Mouse (Mus musculus): ENCODE data around the gene Farsa. TPM values are rescaled to one million over a fixed set of nuclear protein-coding genes. Genes with fewer than 3 reads are reported as not detected.

Farsa gene
- 53.6 and 54.5 TPM in 2 replicates for polyA plus RNA-seq (2014; fragmentation: Nextera tagmentation; extraction: Ambion mirVana)

DNA sequence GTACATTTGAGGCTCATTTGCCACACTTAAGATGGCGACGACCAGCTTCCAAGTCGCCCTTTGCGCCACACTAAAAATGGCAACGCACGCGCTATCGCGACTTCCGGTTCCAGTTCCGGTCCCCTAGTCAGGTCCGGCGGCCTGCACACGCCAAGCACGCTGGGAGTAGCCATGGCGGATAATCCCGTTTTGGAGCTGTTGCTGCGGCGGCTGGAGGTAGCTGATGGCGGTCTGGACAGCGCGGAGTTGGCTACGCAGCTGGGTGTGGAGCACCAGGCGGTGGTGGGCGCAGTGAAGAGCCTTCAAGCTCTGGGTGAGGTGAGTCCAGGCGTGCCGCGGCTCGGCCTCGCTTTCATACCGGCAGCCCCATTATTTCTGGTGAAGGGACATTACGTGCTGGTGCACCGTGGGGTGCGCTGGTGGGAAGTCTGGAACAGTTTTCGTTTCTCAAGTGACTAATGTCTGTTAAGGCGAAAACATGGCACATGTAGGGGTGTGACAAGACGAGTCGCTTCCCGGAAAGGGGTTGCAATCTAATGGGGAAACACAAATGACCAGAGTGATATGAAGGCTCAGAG, at the start of gene Farsa:
Gene Farsa (plus strand): TSS at position 126 of the 578 bp plus-strand sequence.
- Histone ChIP-seq H3K4me1 (ENCODE audit: control insufficient read depth, insufficient read depth, low read length) (peaks cover 9% of the 10 kb centered on the region), H3K36me3 (ENCODE audit: control insufficient read depth, insufficient read depth, low read length) (peaks cover 12% of the 10 kb centered on the region), H3K27me3 (ENCODE audit: control insufficient read depth, insufficient read depth, low read length) (no peaks in the 10 kb centered on the region), H3K27ac (ENCODE audit: low read depth, low read length) (peak within 1 kb of the TSS; percentile 78), H3K9me3 (replicated peaks; ENCODE audit: control insufficient read depth, low read length) (no peaks in the 10 kb centered on the region), H3K4me2 (peak within 1 kb of the TSS; percentile 77), H3K4me3 (ENCODE audit: low read depth, low read length) (peak within 1 kb of the TSS; percentile 97), H3K9ac (ENCODE audit: low read depth, low read length) (peak within 1 kb of the TSS; percentile 96)
- under 1% methylated on average over 39 of the region's 39 CpGs for WGBS (ENCODE audit: insufficient replicate concordance)
- ATAC-seq (replicated peaks; ENCODE audit: insufficient number of reproducible peaks, low FRiP score, low TSS enrichment) = peak; percentile 77

DNA sequence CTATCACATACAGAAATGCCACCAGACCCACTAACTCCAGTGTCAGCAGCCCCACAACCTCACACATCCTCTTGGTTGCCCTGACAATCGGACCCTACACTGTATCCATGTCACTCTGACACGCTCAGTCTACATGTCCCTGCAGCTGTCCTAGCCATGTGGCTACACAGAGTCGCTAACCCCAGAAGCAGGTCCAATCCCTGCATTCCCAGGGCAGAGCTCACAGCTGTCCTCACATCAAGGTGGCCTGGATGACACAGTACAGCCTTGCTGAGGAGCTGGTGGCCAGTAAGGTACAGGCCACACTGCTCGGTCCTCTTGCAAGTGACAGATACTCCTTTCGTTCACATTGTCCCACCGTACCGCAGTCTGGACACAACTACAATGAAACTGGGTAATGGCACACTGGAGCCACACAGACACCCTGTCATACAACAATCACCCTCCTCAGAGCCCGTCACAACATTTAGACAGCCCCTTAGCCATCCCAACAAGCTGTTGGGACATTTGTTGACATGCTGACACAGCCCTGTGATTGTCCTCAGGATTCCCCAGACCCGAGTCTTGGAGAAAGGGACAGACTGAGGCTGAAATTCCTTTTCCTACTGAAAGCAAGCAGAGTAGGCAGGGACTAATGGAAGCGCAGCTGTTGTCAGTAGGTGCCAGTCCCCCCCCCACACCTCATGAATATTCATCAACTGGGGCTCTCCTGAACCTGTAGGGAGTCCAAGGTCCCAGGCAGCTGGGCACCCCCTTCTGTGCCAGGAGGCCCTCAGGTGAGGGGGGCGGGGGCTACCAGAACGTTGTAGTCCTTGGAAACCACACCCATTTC, 47.5 kb upstream of the Farsa start:
- ATAC-seq (replicated peaks; ENCODE audit: insufficient number of reproducible peaks, low FRiP score, low TSS enrichment) = 0 out of 2 replicates have a peak, but pooled peaks have one; percentile 39
- Histone ChIP-seq H3K4me3 (ENCODE audit: low read depth, low read length) (no peak overlapping the region), H3K4me1 (ENCODE audit: control insufficient read depth, insufficient read depth, low read length) (peaks cover 3% of the 10 kb centered on the region; the same call in 1 of the 2 replicates), H3K36me3 (ENCODE audit: control insufficient read depth, insufficient read depth, low read length) (no peaks in the 10 kb centered on the region), H3K27me3 (ENCODE audit: control insufficient read depth, insufficient read depth, low read length) (peaks cover 44% of the 10 kb centered on the region), H3K27ac (ENCODE audit: low read depth, low read length) (no peak overlapping the region), H3K9me3 (replicated peaks; ENCODE audit: control insufficient read depth, low read length) (0 out of 2 replicates have a peak, but pooled peaks cover 4% of the 10 kb centered on the region), H3K4me2 (no peak overlapping the region), H3K9ac (ENCODE audit: low read depth, low read length) (no peak overlapping the region)
- 48% methylated on average over 12 of the region's 12 CpGs for WGBS (ENCODE audit: insufficient replicate concordance)

DNA sequence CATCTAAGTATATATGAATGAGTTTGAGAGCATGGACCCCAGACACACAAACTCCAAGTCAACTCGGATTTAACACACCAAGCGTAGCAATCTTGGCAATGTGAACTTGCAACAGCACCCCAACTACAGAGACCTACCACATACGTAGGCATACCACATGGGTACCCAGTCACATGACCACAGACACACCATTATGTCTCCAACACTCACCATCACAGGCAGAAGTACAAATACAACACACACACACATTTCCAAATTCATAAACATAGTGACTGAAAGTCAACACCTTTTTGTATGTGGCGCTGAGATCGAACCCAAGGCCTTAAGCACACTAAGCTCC, 46.9 kb upstream of the Farsa start:
- Histone ChIP-seq H3K36me3 (ENCODE audit: control insufficient read depth, insufficient read depth, low read length) (no peaks in the 10 kb centered on the region), H3K4me2 (no peak overlapping the region), H3K9me3 (replicated peaks; ENCODE audit: control insufficient read depth, low read length) (0 out of 2 replicates have a peak, but pooled peaks cover 4% of the 10 kb centered on the region), H3K4me3 (ENCODE audit: low read depth, low read length) (no peak overlapping the region), H3K4me1 (ENCODE audit: control insufficient read depth, insufficient read depth, low read length) (peaks cover 3% of the 10 kb centered on the region; the same call in 1 of the 2 replicates), H3K27ac (ENCODE audit: low read depth, low read length) (no peak overlapping the region), H3K9ac (ENCODE audit: low read depth, low read length) (no peak overlapping the region), H3K27me3 (ENCODE audit: control insufficient read depth, insufficient read depth, low read length) (peaks cover 44% of the 10 kb centered on the region)
- ATAC-seq (replicated peaks; ENCODE audit: insufficient number of reproducible peaks, low FRiP score, low TSS enrichment) = no peak
- 71% methylated on average over 5 of the region's 5 CpGs for WGBS (ENCODE audit: insufficient replicate concordance)

DNA sequence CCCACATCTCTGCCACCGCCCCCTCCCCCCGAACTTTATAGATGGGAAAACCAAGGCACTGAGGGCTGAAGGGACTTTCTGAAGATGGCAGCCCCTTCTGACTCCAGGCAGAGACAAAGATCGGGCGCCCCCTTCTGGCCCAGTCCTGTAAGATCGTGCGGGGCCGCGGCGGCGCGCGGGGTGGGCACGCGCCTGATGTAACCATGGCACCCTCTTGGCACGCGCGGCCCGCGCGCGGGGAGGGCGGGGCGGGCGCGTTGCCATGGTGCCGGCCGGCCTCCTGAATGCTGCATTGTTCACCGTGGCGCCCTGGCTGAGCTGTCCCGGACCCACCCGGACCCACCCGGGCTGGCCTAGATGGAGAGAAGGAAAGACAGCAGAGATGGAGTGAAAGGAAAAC, 45.9 kb upstream of the Farsa start:
- 0 out of 2 replicates have a peak, but pooled peaks cover 4% of the 10 kb centered on the region for H3K9me3 ChIP-seq (replicated peaks; ENCODE audit: control insufficient read depth, low read length)
- H3K27me3 ChIP-seq (ENCODE audit: control insufficient read depth, insufficient read depth, low read length) = peaks cover 38% of the 10 kb centered on the region
- 1% methylated on average over 32 of the region's 32 CpGs for WGBS (ENCODE audit: insufficient replicate concordance)
- H3K36me3 ChIP-seq (ENCODE audit: control insufficient read depth, insufficient read depth, low read length) = no peaks in the 10 kb centered on the region
- H3K4me3 ChIP-seq (ENCODE audit: low read depth, low read length) = peak overlapping the region; percentile 37
- H3K27ac ChIP-seq (ENCODE audit: low read depth, low read length) = no peak overlapping the region
- peak overlapping the region; percentile 70 for H3K4me2 ChIP-seq
- H3K4me1 ChIP-seq (ENCODE audit: control insufficient read depth, insufficient read depth, low read length) = peaks cover 3% of the 10 kb centered on the region; the same call in 1 of the 2 replicates
- H3K9ac ChIP-seq (ENCODE audit: low read depth, low read length) = no peak overlapping the region; the same call in 1 of the 2 replicates
- ATAC-seq (replicated peaks; ENCODE audit: insufficient number of reproducible peaks, low FRiP score, low TSS enrichment) = peak; percentile 70; the same call in 1 of the 2 replicates

DNA sequence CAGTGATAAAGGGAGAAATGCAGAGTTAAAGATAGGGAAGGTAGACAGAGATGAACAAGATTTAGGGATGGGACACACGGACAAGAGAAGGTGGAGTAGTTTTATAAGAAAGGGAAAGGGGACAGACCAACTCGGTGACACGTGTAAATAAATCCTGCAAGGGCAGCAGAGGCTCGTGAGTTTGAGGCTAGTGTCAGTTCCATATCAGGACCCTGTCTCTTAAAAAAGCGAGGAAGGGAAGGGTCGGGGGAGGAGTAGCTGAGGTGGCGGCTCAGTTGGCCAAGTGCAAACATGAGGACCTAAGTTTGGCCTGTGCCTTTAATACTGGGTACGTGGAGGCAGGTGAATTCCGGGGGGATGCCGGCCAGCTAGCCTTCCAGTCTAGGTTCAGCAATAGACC, 45.5 kb upstream of the Farsa start:
- Histone ChIP-seq H3K4me1 (ENCODE audit: control insufficient read depth, insufficient read depth, low read length) (peaks cover 3% of the 10 kb centered on the region; the same call in 1 of the 2 replicates), H3K36me3 (ENCODE audit: control insufficient read depth, insufficient read depth, low read length) (no peaks in the 10 kb centered on the region), H3K27ac (ENCODE audit: low read depth, low read length) (no peak overlapping the region), H3K9ac (ENCODE audit: low read depth, low read length) (no peak overlapping the region; the same call in 1 of the 2 replicates), H3K9me3 (replicated peaks; ENCODE audit: control insufficient read depth, low read length) (0 out of 2 replicates have a peak, but pooled peaks cover under 1% of the 10 kb centered on the region), H3K4me3 (ENCODE audit: low read depth, low read length) (peak overlapping the region; percentile 37), H3K27me3 (ENCODE audit: control insufficient read depth, insufficient read depth, low read length) (peaks cover 40% of the 10 kb centered on the region), H3K4me2 (peak overlapping the region; percentile 70)
- WGBS (ENCODE audit: insufficient replicate concordance) = 32% methylated on average over 10 of the region's 10 CpGs
- ATAC-seq (replicated peaks; ENCODE audit: insufficient number of reproducible peaks, low FRiP score, low TSS enrichment) = no peak

DNA sequence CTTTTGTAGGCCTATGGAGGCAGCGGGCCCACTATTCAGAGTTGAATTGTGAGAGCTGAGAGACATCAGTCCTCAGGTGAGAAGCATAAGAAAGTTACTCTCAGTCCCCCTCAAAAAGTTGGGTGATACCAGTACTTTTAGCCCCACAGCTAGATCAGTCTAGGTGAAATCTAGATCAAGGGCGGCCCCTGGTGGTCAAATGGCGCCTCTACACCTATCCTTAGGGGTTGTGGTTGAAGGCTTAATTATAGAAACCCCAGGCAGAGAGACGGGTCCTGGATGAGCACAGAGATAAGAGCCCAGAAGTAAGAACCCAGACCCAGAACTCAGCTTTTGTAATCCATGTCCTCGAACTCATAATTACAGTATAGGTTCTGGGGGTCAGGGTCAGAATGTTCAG, 43.7 kb upstream of the Farsa start:
- H3K27me3 ChIP-seq (ENCODE audit: control insufficient read depth, insufficient read depth, low read length) = peaks cover 37% of the 10 kb centered on the region
- no peak overlapping the region for H3K4me2 ChIP-seq
- H3K9ac ChIP-seq (ENCODE audit: low read depth, low read length) = no peak overlapping the region
- H3K36me3 ChIP-seq (ENCODE audit: control insufficient read depth, insufficient read depth, low read length) = no peaks in the 10 kb centered on the region
- no peak overlapping the region for H3K4me3 ChIP-seq (ENCODE audit: low read depth, low read length)
- peaks cover 3% of the 10 kb centered on the region; the same call in 1 of the 2 replicates for H3K4me1 ChIP-seq (ENCODE audit: control insufficient read depth, insufficient read depth, low read length)
- no peak for ATAC-seq (replicated peaks; ENCODE audit: insufficient number of reproducible peaks, low FRiP score, low TSS enrichment)
- H3K9me3 ChIP-seq (replicated peaks; ENCODE audit: control insufficient read depth, low read length) = no peaks in the 10 kb centered on the region
- 2% methylated on average over 5 of the region's 5 CpGs for WGBS (ENCODE audit: insufficient replicate concordance)
- H3K27ac ChIP-seq (ENCODE audit: low read depth, low read length) = no peak overlapping the region

DNA sequence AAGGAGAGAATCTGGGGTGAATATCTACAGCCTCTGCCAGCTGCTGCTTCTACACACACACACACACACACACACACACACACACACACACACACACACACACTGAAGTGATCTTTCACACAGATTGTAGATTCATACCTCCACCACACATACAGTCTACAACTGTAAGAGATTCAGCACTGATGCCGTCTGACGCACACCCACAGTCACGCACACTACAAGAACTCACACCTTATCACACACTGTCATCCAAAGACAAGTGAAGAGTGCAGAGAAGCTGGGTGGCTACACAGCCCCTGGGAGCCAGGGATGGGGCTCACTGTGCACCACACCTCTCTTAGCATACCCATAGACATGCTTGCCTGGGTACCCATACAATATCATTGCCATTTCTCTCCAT, 43.0 kb upstream of the Farsa start:
- H3K4me2 ChIP-seq = no peak overlapping the region
- no peak overlapping the region for H3K4me3 ChIP-seq (ENCODE audit: low read depth, low read length)
- no peak for ATAC-seq (replicated peaks; ENCODE audit: insufficient number of reproducible peaks, low FRiP score, low TSS enrichment)
- 55% methylated on average over 3 of the region's 3 CpGs for WGBS (ENCODE audit: insufficient replicate concordance)
- H3K9me3 ChIP-seq (replicated peaks; ENCODE audit: control insufficient read depth, low read length) = no peaks in the 10 kb centered on the region
- no peak overlapping the region for H3K9ac ChIP-seq (ENCODE audit: low read depth, low read length)
- peaks cover 36% of the 10 kb centered on the region for H3K27me3 ChIP-seq (ENCODE audit: control insufficient read depth, insufficient read depth, low read length)
- H3K4me1 ChIP-seq (ENCODE audit: control insufficient read depth, insufficient read depth, low read length) = peaks cover 3% of the 10 kb centered on the region; the same call in 1 of the 2 replicates
- H3K36me3 ChIP-seq (ENCODE audit: control insufficient read depth, insufficient read depth, low read length) = no peaks in the 10 kb centered on the region
- no peak overlapping the region for H3K27ac ChIP-seq (ENCODE audit: low read depth, low read length)

DNA sequence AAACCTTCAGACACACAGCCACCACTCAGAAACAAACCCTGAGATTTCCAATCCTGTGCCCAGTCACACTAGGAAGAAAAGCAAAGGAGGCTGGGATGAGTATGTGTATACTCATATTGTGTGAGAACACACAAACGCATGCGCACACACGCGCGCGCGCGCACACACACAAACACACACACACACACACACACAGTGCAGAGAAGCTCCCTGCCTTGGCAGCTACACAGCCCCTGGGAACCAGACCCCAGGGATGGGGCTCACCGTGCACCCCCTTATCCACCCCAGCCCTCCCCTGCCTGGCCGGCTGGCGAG, 42.6 kb upstream of the Farsa start:
- no peak for ATAC-seq (replicated peaks; ENCODE audit: insufficient number of reproducible peaks, low FRiP score, low TSS enrichment)
- H3K9ac ChIP-seq (ENCODE audit: low read depth, low read length) = no peak overlapping the region
- 87% methylated on average over 11 of the region's 11 CpGs for WGBS (ENCODE audit: insufficient replicate concordance)
- H3K9me3 ChIP-seq (replicated peaks; ENCODE audit: control insufficient read depth, low read length) = no peaks in the 10 kb centered on the region
- H3K36me3 ChIP-seq (ENCODE audit: control insufficient read depth, insufficient read depth, low read length) = no peaks in the 10 kb centered on the region
- H3K4me3 ChIP-seq (ENCODE audit: low read depth, low read length) = no peak overlapping the region
- H3K4me1 ChIP-seq (ENCODE audit: control insufficient read depth, insufficient read depth, low read length) = peaks cover 3% of the 10 kb centered on the region; the same call in 1 of the 2 replicates
- peaks cover 32% of the 10 kb centered on the region for H3K27me3 ChIP-seq (ENCODE audit: control insufficient read depth, insufficient read depth, low read length)
- H3K4me2 ChIP-seq = no peak overlapping the region
- H3K27ac ChIP-seq (ENCODE audit: low read depth, low read length) = no peak overlapping the region
